Mouse (Mus musculus): Measurements from ENCODE around the gene Phxr2. TPM values are rescaled to one million over a fixed set of nuclear protein-coding genes. Genes with fewer than 3 reads are reported as not detected.
A peak's percentile ranks its signal among the peaks of the same experiment; 100 is the strongest.

Gene Phxr2
- polyA plus RNA-seq, 1 experiment from 2014 or later: not detected

DNA sequence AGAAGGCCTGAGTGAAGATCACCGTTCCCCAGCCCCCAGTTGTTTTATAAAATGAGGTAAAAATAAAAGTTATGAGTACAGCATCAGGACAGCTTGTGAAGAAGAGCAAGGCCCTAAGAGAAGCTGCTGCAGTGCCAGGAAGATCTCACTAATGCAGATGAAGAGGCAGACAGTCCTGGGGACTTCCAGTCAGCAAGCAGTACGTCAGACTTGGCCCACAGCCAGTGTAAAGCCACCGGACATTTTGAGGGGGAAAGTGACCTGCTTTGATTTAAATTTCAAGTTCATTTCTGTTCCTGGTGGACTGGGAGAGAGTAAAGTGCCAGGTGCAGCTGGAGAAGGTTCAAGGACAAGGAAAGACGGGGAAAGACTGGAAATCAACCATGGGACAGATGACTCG is 10.2 kb upstream of the Phxr2 start:
- Histone ChIP-seq H3K27ac (ENCODE audit: low read depth, low read length) (0 out of 2 replicates have a peak overlapping the region, but pooled peaks have one; percentile 5), H3K36me3 (ENCODE audit: control insufficient read depth, insufficient read depth) (peaks cover 9% of the 10 kb centered on the region; the same call in 1 of the 2 replicates), H3K27me3 (replicated peaks; ENCODE audit: control insufficient read depth, insufficient read depth, low read length) (no peaks in the 10 kb centered on the region), H3K9me3 (ENCODE audit: control insufficient read depth) (no peaks in the 10 kb centered on the region), H3K4me2 (replicated peaks; ENCODE audit: low read depth) (no peak overlapping the region), H3K4me1 (replicated peaks; ENCODE audit: control insufficient read depth, insufficient read depth, low read length) (0 out of 2 replicates have a peak, but pooled peaks cover 4% of the 10 kb centered on the region), H3K9ac (ENCODE audit: low read depth, low read length) (no peak overlapping the region), H3K4me3 (ENCODE audit: low read depth, low read length) (no peak overlapping the region)
- ATAC-seq: no peak
- no peak for TF ChIP-seq CTCF (IDR thresholded peaks at IDR 0.05; ENCODE audit: low read depth)
- 40% methylated on average over 5 of the region's 5 CpGs for WGBS

DNA sequence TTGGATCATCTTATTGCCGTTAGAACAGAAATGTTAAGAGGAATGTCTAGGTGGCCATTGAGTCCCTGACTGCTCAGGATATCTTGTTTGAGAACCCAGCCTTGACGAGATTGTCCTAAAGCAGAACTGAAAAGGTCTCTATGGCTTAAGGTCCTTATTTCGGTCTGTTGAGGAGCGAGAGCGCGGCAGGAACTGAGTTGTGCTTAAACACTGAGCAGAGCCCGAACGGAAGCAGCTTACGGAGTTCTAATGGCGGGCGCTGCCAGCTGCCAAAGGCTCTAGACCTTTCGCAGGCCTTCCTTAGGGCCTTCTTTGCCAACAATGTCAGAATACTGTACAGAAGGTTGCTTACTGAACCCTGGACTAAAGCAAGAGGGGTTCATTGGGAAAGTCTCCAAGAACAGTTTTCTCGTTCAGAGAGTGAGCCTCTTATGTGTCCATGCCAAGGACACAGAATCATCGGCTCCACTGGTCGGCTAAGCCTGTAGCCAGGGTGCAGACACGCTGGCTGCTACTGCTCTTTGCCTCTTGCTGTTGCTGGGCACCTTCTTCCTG is 7.3 kb upstream of the Phxr2 start:
- Histone ChIP-seq H3K4me2 (replicated peaks; ENCODE audit: low read depth) (no peak overlapping the region), H3K9ac (ENCODE audit: low read depth, low read length) (no peak overlapping the region), H3K36me3 (ENCODE audit: control insufficient read depth, insufficient read depth) (0 out of 2 replicates have a peak, but pooled peaks cover 12% of the 10 kb centered on the region), H3K9me3 (ENCODE audit: control insufficient read depth) (no peaks in the 10 kb centered on the region), H3K4me1 (replicated peaks; ENCODE audit: control insufficient read depth, insufficient read depth, low read length) (0 out of 2 replicates have a peak, but pooled peaks cover 4% of the 10 kb centered on the region), H3K27me3 (replicated peaks; ENCODE audit: control insufficient read depth, insufficient read depth, low read length) (no peaks in the 10 kb centered on the region), H3K27ac (ENCODE audit: low read depth, low read length) (peak overlapping the region; percentile 77), H3K4me3 (ENCODE audit: low read depth, low read length) (no peak overlapping the region)
- 92% methylated on average over 16 of the region's 16 CpGs for WGBS
- TF ChIP-seq CTCF (IDR thresholded peaks at IDR 0.05; ENCODE audit: low read depth): no peak
- ATAC-seq: no peak

DNA sequence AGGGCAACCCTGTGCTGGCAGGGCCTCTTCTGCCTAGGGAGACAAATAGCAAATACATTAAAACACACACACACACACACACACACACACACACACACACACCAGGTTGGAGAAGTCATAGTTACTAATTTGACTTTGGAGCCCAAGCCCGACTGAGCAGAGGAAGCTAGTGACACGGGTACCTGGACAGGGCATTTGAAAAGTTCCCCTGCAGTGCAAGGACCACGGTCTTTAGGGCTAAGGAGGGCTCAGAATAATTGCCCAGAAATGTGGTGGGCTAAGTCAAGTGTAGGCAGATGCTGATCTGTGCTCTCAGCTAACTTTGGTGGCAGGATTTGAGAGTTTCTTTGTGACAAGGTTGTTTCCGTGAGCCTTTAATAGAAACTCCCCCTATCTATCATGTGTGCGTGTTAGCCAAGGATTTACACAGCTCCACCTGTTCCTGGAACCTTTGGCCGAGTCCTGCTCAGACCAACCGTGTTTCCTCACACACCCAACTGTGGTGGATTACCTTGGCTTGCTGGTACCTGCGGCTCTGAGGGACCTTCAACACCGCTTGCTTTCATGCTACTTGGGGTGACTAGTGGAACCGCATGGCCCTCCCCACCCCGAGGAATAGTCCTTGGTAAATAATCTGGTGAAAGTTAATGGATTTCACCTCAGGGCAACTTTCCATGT is 6.6 kb upstream of the Phxr2 start:
- Histone ChIP-seq H3K27ac (ENCODE audit: low read depth, low read length) (peak overlapping the region; percentile 77), H3K27me3 (replicated peaks; ENCODE audit: control insufficient read depth, insufficient read depth, low read length) (no peaks in the 10 kb centered on the region), H3K4me1 (replicated peaks; ENCODE audit: control insufficient read depth, insufficient read depth, low read length) (0 out of 2 replicates have a peak, but pooled peaks cover 4% of the 10 kb centered on the region), H3K36me3 (ENCODE audit: control insufficient read depth, insufficient read depth) (0 out of 2 replicates have a peak, but pooled peaks cover 12% of the 10 kb centered on the region), H3K9me3 (ENCODE audit: control insufficient read depth) (no peaks in the 10 kb centered on the region), H3K9ac (ENCODE audit: low read depth, low read length) (no peak overlapping the region), H3K4me2 (replicated peaks; ENCODE audit: low read depth) (0 out of 2 replicates have a peak overlapping the region, but pooled peaks have one; percentile 0), H3K4me3 (ENCODE audit: low read depth, low read length) (no peak overlapping the region)
- TF ChIP-seq CTCF (IDR thresholded peaks at IDR 0.05; ENCODE audit: low read depth): peak; percentile 37
- 55% methylated on average over 11 of the region's 11 CpGs for WGBS
- ATAC-seq: peak; percentile 90

DNA sequence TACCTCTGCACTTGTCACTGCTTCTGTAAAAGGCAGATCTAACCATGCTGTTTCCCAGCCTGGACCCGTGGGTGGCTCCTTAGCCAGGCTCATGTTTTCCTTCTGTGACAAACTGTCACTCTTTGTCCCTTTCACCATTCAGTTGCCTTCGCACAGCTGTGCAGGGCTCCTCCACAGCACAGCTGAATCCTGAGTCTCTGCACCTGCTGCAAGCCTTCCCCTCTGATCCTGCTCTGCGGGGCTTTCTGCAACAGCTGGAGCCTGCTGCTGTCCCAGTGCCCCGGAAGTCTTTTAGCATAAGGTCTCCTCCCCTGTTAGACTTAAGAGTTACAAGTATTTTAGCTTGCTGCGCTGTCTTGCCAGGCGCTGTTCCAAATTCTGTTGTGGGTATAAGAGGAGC is 6.1 kb upstream of the Phxr2 start:
- ATAC-seq: no peak
- Histone ChIP-seq H3K27me3 (replicated peaks; ENCODE audit: control insufficient read depth, insufficient read depth, low read length) (no peaks in the 10 kb centered on the region), H3K36me3 (ENCODE audit: control insufficient read depth, insufficient read depth) (0 out of 2 replicates have a peak, but pooled peaks cover 12% of the 10 kb centered on the region), H3K27ac (ENCODE audit: low read depth, low read length) (peak overlapping the region; percentile 77), H3K9ac (ENCODE audit: low read depth, low read length) (no peak overlapping the region), H3K4me1 (replicated peaks; ENCODE audit: control insufficient read depth, insufficient read depth, low read length) (0 out of 2 replicates have a peak, but pooled peaks cover 4% of the 10 kb centered on the region), H3K9me3 (ENCODE audit: control insufficient read depth) (no peaks in the 10 kb centered on the region), H3K4me2 (replicated peaks; ENCODE audit: low read depth) (0 out of 2 replicates have a peak overlapping the region, but pooled peaks have one; percentile 0), H3K4me3 (ENCODE audit: low read depth, low read length) (no peak overlapping the region)
- no peak for TF ChIP-seq CTCF (IDR thresholded peaks at IDR 0.05; ENCODE audit: low read depth)
- WGBS: 48% methylated on average over 6 of the region's 6 CpGs

DNA sequence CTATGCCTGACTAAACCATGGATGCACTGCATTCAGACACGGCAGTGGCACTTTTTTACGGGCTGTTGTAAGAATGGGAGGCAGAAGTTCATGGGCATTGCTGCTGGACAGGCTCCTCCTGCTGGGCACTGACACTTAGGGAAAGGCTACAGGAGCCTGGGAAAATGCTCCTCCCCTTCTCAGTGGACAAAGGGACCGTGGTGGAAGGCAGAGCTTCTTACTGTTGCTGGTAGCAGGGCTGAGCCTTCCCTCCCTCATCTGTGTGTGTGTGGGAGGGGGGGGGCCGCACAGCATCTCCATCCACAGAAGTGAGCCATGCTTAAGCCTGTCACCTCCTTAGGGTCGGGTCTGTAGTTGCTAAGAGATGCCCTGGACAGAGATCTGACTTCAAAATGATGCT is 5.2 kb upstream of the Phxr2 start:
- no peak overlapping the region for H3K4me3 ChIP-seq (ENCODE audit: low read depth, low read length)
- no peak for ATAC-seq
- peaks cover under 1% of the 10 kb centered on the region; the same call in 1 of the 2 replicates for H3K4me1 ChIP-seq (replicated peaks; ENCODE audit: control insufficient read depth, insufficient read depth, low read length)
- H3K9ac ChIP-seq (ENCODE audit: low read depth, low read length): no peak overlapping the region
- H3K9me3 ChIP-seq (ENCODE audit: control insufficient read depth): no peaks in the 10 kb centered on the region
- TF ChIP-seq CTCF (IDR thresholded peaks at IDR 0.05; ENCODE audit: low read depth): peak; percentile 51
- no peaks in the 10 kb centered on the region for H3K27me3 ChIP-seq (replicated peaks; ENCODE audit: control insufficient read depth, insufficient read depth, low read length)
- H3K36me3 ChIP-seq (ENCODE audit: control insufficient read depth, insufficient read depth): 0 out of 2 replicates have a peak, but pooled peaks cover 12% of the 10 kb centered on the region
- no peak overlapping the region for H3K4me2 ChIP-seq (replicated peaks; ENCODE audit: low read depth)
- WGBS: 66% methylated on average over 5 of the region's 5 CpGs
- H3K27ac ChIP-seq (ENCODE audit: low read depth, low read length): peak overlapping the region; percentile 77

DNA sequence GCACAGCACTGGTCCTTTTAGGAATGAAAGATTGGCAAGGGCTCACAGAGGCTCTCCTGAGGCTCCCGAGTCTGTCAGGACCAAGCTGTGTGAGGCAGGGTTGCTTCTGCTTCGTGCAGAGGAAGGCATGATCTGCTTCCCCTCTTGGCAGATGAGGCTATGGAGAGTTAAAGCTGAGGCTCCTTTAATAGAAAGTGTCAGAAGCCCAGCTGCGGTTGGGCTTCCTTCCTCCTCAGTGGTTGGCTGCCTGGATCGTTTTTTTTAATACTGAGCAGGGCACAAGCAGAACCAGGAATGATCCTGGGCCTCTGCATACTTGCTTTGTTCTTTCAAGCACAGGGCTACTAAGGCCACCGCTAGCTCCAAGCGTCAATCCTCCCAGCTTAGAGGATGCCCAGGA is 4.5 kb upstream of the Phxr2 start:
- Histone ChIP-seq H3K4me1 (replicated peaks; ENCODE audit: control insufficient read depth, insufficient read depth, low read length) (peaks cover 3% of the 10 kb centered on the region; the same call in 1 of the 2 replicates), H3K27ac (ENCODE audit: low read depth, low read length) (no peak overlapping the region), H3K9ac (ENCODE audit: low read depth, low read length) (no peak overlapping the region), H3K4me2 (replicated peaks; ENCODE audit: low read depth) (no peak overlapping the region), H3K9me3 (ENCODE audit: control insufficient read depth) (no peaks in the 10 kb centered on the region), H3K4me3 (ENCODE audit: low read depth, low read length) (no peak overlapping the region), H3K36me3 (ENCODE audit: control insufficient read depth, insufficient read depth) (0 out of 2 replicates have a peak, but pooled peaks cover 12% of the 10 kb centered on the region), H3K27me3 (replicated peaks; ENCODE audit: control insufficient read depth, insufficient read depth, low read length) (no peaks in the 10 kb centered on the region)
- no peak for ATAC-seq
- no peak for TF ChIP-seq CTCF (IDR thresholded peaks at IDR 0.05; ENCODE audit: low read depth)
- WGBS: 49% methylated on average over 6 of the region's 6 CpGs
